Mouse (Mus musculus): ENCODE results near the gene 1700028P14Rik. TPM values are rescaled to one million over a fixed set of nuclear protein-coding genes. Genes with fewer than 3 reads are reported as not detected.

The 1700028P14Rik gene
- total RNA-seq (2015): not detected in 2 replicates
- not detected in 2 replicates for total RNA-seq (2017)

GRCm38 (mm10) chr19:23652644-23653043 is at the start of gene 1700028P14Rik:
TSS of gene 1700028P14Rik (minus strand) at chr19:23652812.
- no peak for ATAC-seq (replicated peaks; ENCODE audit: poor library complexity)

GRCm38 (mm10) chr19:23699131-23699530 is 46.5 kb upstream of the 1700028P14Rik start:
- ATAC-seq (replicated peaks; ENCODE audit: poor library complexity): no peak

GRCm38 (mm10) chr19:23698366-23698765 is 45.8 kb upstream of the 1700028P14Rik start:
- ATAC-seq (replicated peaks; ENCODE audit: poor library complexity): no peak

- no peak for ATAC-seq (replicated peaks; ENCODE audit: poor library complexity)
Measured at GRCm38 (mm10) chr19:23697861-23698260, 45.2 kb upstream of the 1700028P14Rik start.

GRCm38 (mm10) chr19:23694344-23694743 is 41.7 kb upstream of the 1700028P14Rik start:
- no peak for ATAC-seq (replicated peaks; ENCODE audit: poor library complexity)

GRCm38 (mm10) chr19:23688421-23688946 is 35.9 kb upstream of the 1700028P14Rik start:
- ATAC-seq (replicated peaks; ENCODE audit: poor library complexity): no peak

- peak; percentile 97 for ATAC-seq (replicated peaks; ENCODE audit: poor library complexity)
Measured at GRCm38 (mm10) chr19:23687296-23688021, 34.8 kb upstream of the 1700028P14Rik start, which contains the start of gene Ptar1. TSS of gene Ptar1 (plus strand) at chr19:23687429.

- ATAC-seq (replicated peaks; ENCODE audit: poor library complexity): no peak
Measured at GRCm38 (mm10) chr19:23686962-23687295, 34.3 kb upstream of the 1700028P14Rik start.

- peak; percentile 64; the same call in 1 of the 2 replicates for ATAC-seq (replicated peaks; ENCODE audit: poor library complexity)
Measured at GRCm38 (mm10) chr19:23675656-23676055, 23.0 kb upstream of the 1700028P14Rik start.

GRCm38 (mm10) chr19:23673021-23673420 is 20.4 kb upstream of the 1700028P14Rik start:
- ATAC-seq (replicated peaks; ENCODE audit: poor library complexity): no peak

- ATAC-seq (replicated peaks; ENCODE audit: poor library complexity): no peak
Measured at GRCm38 (mm10) chr19:23668142-23668655, 15.6 kb upstream of the 1700028P14Rik start.

GRCm38 (mm10) chr19:23664083-23664482 is 11.5 kb upstream of the 1700028P14Rik start:
- ATAC-seq (replicated peaks; ENCODE audit: poor library complexity): peak; percentile 68

GRCm38 (mm10) chr19:23658350-23658749 is 5.7 kb upstream of the 1700028P14Rik start:
- ATAC-seq (replicated peaks; ENCODE audit: poor library complexity): no peak

- no peak for ATAC-seq (replicated peaks; ENCODE audit: poor library complexity)
Measured at GRCm38 (mm10) chr19:23657261-23657932, 4.8 kb upstream of the 1700028P14Rik start.

- no peak for ATAC-seq (replicated peaks; ENCODE audit: poor library complexity)
Measured at GRCm38 (mm10) chr19:23653154-23653553, 542 bp upstream of the 1700028P14Rik start.

GRCm38 (mm10) chr19:23647308-23647707 is 5.3 kb downstream of the 1700028P14Rik start:
- no peak for ATAC-seq (replicated peaks; ENCODE audit: poor library complexity)

- ATAC-seq (replicated peaks; ENCODE audit: poor library complexity): no peak
Measured at GRCm38 (mm10) chr19:23645347-23645746, 7.3 kb downstream of the 1700028P14Rik start.

GRCm38 (mm10) chr19:23643819-23644218 is 8.8 kb downstream of the 1700028P14Rik start:
- no peak for ATAC-seq (replicated peaks; ENCODE audit: poor library complexity)

- ATAC-seq (replicated peaks; ENCODE audit: poor library complexity): no peak
Measured at GRCm38 (mm10) chr19:23636786-23637185, 15.8 kb downstream of the 1700028P14Rik start.

- ATAC-seq (replicated peaks; ENCODE audit: poor library complexity): no peak
Measured at GRCm38 (mm10) chr19:23631611-23632492, 20.8 kb downstream of the 1700028P14Rik start.

- ATAC-seq (replicated peaks; ENCODE audit: poor library complexity): no peak
Measured at GRCm38 (mm10) chr19:23614268-23614667, 38.3 kb downstream of the 1700028P14Rik start.

Measured in megakaryocyte progenitor cell, adult 5-6 weeks (primary cell).